Mouse (Mus musculus): ENCODE results near the gene Ccdc162.

The Ccdc162 gene

GRCm38 (mm10) chr10:41535991-41536390, 180.4 kb downstream of the Ccdc162 start:
- DNase-seq = no peak

GRCm38 (mm10) chr10:41529972-41530371, 186.5 kb downstream of the Ccdc162 start:
- no peak for DNase-seq

GRCm38 (mm10) chr10:41525696-41526095, 190.7 kb downstream of the Ccdc162 start:
- no peak for DNase-seq

DNA sequence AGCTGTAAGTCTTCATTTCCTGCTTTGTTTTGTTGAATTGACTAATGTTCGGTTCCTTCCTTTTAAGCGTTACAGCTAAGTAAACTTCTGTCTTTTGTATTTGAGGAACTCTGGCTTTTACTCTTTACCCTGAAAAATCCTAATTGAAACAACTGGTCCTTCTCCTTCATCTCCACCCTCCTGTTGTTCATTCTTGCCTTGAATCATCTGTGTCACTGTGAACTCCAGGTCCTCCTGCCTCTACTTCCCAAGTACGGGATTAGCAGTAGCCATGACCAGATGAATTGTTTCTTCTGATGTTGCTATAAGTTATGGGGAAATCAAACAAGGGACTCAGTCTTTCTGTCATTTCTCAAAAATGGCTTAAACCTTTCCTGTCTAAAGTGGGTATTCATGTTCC, 193.0 kb downstream of the Ccdc162 start:
- no peak for DNase-seq

DNA sequence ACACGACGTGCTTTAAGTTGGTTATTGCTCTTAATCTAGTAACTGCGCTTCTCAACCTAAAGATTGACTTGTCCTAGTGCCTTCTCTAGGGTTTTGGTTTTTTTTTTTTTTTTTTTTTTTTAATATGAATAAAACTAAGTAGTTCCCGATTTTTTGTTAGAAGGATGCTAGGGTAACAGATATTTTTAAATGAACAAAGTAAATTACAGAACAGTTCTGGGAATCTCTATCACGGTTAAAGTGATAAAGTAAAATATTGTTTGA, 196.1 kb downstream of the Ccdc162 start:
- DNase-seq = no peak

DNA sequence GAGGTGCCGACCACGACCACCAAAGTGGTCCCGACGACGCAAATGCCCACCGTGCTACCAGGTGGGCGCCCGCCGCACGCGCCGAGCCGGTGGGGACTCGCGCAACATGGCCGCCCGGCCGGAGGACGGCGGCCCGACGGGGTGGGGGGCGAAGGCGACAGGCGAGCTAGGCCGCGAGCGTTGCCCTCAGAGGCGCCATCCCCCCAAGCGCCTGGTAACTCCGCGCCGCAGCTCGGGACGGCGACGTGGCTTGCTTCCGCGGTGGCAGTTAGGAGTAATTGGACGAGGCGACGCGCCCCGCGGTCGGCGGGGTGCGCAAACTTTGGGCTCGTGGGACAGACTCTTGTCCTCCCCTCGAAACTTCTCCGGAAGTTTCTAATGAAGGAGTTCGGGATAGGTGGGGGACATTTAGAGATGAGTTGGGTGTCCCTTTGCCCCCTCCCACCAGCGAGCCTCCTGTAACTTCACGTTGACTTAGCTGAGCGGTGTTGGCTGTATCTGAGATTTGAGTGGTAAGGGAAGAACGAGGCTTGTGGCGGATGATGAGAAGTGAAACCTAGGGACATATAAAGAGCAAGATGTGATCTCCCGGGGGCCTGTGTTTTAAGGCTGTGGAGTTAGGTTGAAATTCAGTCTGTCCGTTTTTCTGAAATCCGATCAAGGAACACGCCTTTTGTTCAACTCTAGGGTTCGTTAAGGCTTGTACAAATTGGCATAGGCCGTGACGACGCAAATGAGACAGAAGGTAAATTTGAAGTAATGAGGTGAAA, 196.6 kb downstream of the Ccdc162 start:
- DNase-seq = no peak

GRCm38 (mm10) chr10:41518981-41519618, 197.3 kb downstream of the Ccdc162 start, which contains the start of gene Cd164:
Gene Cd164 (plus strand): TSS chr10:41519414.
- peak; percentile 95 for DNase-seq

- peak; percentile 82 for DNase-seq
Measured at GRCm38 (mm10) chr10:41518508-41518980, 197.9 kb downstream of the Ccdc162 start.

- no peak for DNase-seq
Measured at GRCm38 (mm10) chr10:41514921-41515320, 201.5 kb downstream of the Ccdc162 start.

DNA sequence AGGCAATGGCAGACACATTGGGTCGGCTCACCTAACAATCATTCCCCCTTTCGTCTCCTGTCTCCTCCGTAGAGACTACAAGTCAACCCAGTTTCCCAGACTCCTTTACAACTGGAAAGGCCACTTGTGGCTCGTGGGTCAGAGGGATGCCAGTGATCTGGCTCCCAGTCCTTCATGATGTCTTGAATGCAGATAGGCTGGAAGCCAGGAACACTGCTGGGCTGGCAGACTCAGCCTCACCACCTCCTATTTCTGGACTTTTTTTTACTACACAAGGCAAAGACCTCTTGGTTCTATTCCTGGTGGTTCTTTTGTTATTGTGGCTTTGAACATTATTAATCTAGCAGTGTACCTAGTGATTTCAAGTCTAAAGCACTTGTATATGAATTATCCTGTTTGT, 202.1 kb downstream of the Ccdc162 start:
- no peak for DNase-seq

DNA sequence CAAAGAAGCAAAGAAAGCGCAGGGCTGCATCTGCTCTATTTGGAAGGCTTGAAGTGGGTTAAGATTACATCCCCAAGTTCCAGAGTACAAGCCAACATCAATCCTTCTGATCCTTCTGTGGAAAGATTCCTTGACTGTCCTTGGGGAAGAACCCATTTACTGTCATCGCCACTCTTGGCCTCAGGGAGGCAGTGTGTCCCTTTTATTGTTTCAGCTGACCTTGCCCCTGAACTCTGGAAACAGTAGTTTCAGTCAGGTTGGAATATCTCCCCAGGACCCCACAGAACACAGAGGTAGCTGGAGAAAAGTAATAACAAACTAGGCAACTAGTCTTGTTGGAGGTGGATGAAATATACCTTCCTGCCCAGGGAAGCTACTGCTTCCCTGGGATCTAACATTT, 207.3 kb downstream of the Ccdc162 start:
- no peak for DNase-seq

DNA sequence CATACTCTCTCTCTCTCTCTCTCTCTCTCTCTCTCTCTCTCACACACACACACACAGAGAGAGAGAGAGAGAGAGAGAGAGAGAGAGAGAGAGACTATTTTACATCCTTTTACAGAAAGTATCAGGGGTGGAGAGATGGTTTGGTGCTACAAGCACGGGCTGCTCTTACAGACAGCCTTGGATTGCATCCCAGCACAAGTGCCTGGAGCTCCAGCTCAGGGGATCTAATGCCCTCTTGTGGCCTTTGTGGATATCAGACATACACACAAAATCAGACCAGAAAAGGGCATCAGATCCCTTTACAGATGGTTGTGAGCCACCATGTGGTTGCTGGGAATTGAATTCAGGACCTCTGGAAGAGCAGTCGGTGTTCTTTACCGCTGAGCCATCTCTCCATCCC, 211.0 kb downstream of the Ccdc162 start:
- peak; percentile 85 for DNase-seq

GRCm38 (mm10) chr10:41504996-41505395, 211.4 kb downstream of the Ccdc162 start:
- no peak for DNase-seq

- peak; percentile 35 for DNase-seq
Measured at GRCm38 (mm10) chr10:41500941-41501340, 215.5 kb downstream of the Ccdc162 start.

DNA sequence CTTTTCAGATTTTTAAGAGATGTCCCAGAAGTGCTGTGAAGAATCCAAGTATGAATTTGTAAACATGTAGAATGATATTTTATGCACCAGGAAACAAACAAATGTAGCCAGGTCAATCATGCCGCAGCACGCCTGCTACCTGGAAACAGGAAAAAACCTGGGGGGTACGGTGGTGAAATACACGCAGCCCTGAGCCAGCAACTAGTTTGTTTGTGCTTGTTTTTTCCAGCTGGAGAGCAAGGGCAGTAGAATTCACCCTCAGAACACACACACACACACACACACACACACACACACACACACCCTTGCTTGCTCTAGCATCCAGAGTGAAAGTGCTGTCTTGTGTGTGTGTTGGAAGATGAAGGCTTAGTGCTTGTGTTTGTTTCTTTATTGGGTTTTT, 225.3 kb downstream of the Ccdc162 start:
- DNase-seq = no peak

DNA sequence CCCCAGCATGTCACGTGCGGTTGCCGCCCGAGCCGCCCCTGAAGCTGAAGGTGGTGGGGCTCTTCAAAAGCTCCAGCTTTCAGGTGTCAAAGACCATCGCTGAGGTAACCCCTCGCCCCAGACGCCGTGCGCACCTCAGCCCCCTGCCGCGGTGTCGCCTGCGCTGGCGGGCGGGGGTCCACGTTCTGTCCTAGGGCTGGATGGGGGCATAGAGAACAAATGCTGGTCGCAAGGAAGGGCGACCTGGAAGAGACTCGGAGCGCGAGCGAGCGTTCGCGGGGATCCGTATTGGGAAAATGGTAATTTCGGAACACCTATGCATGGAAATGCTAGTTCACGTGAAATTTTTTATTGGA, 225.9 kb downstream of the Ccdc162 start:
- no peak for DNase-seq

- DNase-seq = peak; percentile 91
Measured at GRCm38 (mm10) chr10:41489708-41490517, 226.5 kb downstream of the Ccdc162 start, which contains the start of the genes Smpd2 and Ppil6. Gene Smpd2 (minus strand): TSS chr10:41490369. Gene Ppil6 (plus strand): TSS chr10:41490439.

DNA sequence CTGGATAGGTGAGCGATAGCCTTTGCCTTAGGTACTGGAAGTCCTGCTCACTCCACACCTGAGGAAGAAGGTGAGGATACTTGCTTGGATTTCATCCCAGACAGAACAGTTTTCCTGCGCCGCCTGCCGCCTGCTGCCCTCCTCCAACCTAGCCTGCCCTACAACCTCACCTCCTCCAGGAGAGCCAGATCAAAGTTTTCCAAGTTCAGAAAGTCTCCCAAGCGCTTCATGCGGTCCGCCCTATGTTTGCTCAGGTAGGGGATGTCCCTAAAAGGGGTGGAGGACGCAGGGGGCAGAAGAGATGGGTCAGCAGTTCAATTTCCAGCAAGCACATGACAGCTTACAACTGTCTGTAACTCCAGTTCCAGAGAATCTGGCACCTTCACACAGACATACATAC, 227.1 kb downstream of the Ccdc162 start:
- DNase-seq = peak; percentile 17

DNA sequence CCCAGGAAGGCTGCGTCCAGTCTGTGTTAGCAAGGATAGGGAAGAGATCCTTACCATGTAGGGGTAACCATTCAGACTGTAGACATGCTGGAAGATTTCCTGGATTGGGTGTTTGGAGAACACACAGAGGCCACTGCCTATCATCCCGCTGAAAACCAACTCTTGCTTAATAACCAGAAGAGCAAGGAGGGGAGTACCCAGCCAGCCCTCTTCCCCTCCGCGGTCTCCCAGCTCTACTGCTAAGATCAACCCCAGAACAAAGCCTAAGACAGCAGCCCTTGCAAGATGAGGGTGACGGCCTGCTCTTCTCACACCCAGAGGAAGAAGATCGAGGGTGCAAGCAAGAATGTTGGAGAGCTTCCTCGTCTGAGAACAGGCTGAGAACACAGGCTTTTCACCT, 227.6 kb downstream of the Ccdc162 start:
- no peak for DNase-seq
